Comparison of ENCODE assay signal across 8 mouse cellular contexts in the genomic region with DNA sequence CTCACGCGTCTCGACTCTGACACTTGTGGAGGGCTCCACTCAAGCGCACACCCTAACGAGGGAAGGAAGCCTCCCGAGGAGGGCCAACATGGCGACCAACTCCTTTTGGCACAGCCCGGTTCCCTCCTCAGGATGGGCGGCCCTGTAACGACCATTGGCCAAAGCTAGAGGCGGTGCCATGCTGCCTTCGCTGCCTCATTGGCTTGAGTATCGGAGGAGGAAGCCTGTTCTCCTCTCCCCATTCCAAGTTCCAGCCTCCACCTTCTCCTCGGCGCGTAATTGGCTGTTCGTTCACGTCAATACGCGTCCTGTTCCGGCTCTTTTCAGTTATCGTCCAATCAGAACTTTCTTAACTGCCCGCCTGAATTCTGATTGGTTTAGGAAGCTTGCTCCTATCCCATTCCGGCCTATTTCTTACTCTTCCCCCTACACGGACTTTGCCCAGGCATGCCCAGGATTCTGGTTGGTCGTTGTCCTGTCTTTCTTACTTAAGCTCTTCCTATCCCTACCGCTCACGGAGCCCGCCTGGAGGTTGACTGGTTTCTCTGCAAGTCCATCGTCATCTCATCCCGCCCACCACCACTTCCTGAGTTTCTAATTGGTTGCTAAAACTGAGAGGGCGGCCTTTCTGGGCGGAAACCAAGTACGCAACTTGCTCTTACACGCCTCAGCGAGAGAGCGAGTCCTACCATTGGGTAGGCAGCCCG. TPM values are rescaled to one million over a fixed set of nuclear protein-coding genes. Genes with fewer than 3 reads are reported as not detected.
DNase-seq lines count a peak whose midpoint lies in the region; ATAC-seq and TF ChIP-seq lines count a peak whose summit lies in the region.

Gene Sp1 (plus strand): TSS at position 655 of the 707 bp plus-strand sequence.

- H3K9me3 ChIP-seq in kidney, embryonic 14.5 days (ENCODE audit: control insufficient read depth, low read length) = no peaks in the 10 kb centered on the region
- no peaks in the 10 kb centered on the region for H3K9me3 ChIP-seq in limb, embryonic 15.5 days

- H3K27ac ChIP-seq in bone marrow macrophage, adult 2 months (ENCODE audit: insufficient read depth, low read depth, low read length) = peak within 1 kb of the TSS; percentile 97
- peak within 1 kb of the TSS; percentile 100 for H3K27ac ChIP-seq in embryonic fibroblast, embryonic 13.5 days (ENCODE audit: insufficient read depth, low read length)
- peak within 1 kb of the TSS; percentile 100 for H3K27ac ChIP-seq in kidney, embryonic 14.5 days (ENCODE audit: low read depth, low read length)
- peak within 1 kb of the TSS; percentile 100 for H3K27ac ChIP-seq in limb, embryonic 15.5 days

- TF ChIP-seq CTCF in bone marrow macrophage, adult 2 months (IDR thresholded peaks at IDR 0.05; ENCODE audit: low read depth, low read length) = no peak
- no peak for TF ChIP-seq CTCF in embryonic fibroblast, embryonic 13.5 days (IDR thresholded peaks at IDR 0.05; ENCODE audit: borderline replicate concordance, insufficient read depth, low read length)

- peaks cover 31% of the 10 kb centered on the region for H3K36me3 ChIP-seq in kidney, embryonic 14.5 days (ENCODE audit: control insufficient read depth, insufficient read depth, low read length)
- H3K36me3 ChIP-seq in limb, embryonic 15.5 days = peaks cover 28% of the 10 kb centered on the region

- H3K4me2 ChIP-seq in kidney, embryonic 14.5 days (replicated peaks; ENCODE audit: low read depth, low read length) = peak within 1 kb of the TSS; percentile 72
- H3K4me2 ChIP-seq in limb, embryonic 15.5 days = peak within 1 kb of the TSS; percentile 59

- peak; percentile 100 for DNase-seq in A20 (ENCODE audit: low read depth, low spot score)
- peak; percentile 100 for DNase-seq in heart, adult 9 months (ENCODE audit: low spot score in 2 of 2)
- DNase-seq in monocyte, adult 2 months (ENCODE audit: low read depth in 1 of 2, low spot score in 2 of 2) = peak; percentile 98 to 99
- DNase-seq in spleen, postnatal 36 days (ENCODE audit: low spot score in 2 of 2) = peak; percentile 100

- H3K9ac ChIP-seq in kidney, embryonic 14.5 days (ENCODE audit: low read depth, low read length) = peak within 1 kb of the TSS; percentile 90
- H3K9ac ChIP-seq in limb, embryonic 15.5 days = peak within 1 kb of the TSS; percentile 91

- H3K4me3 ChIP-seq in bone marrow macrophage, adult 2 months (ENCODE audit: insufficient read depth, low read length) = peak within 1 kb of the TSS; percentile 67
- H3K4me3 ChIP-seq in embryonic fibroblast, embryonic 13.5 days (ENCODE audit: insufficient read depth, low read length) = peak within 1 kb of the TSS; percentile 46
- peak within 1 kb of the TSS; percentile 68 for H3K4me3 ChIP-seq in kidney, embryonic 14.5 days (ENCODE audit: low read length)
- H3K4me3 ChIP-seq in limb, embryonic 15.5 days = peak within 1 kb of the TSS; percentile 64

- no peaks in the 10 kb centered on the region for H3K27me3 ChIP-seq in kidney, embryonic 14.5 days (ENCODE audit: control insufficient read depth, insufficient read depth, low read length)
- H3K27me3 ChIP-seq in limb, embryonic 15.5 days = no peaks in the 10 kb centered on the region

- peaks cover 26% of the 10 kb centered on the region for H3K4me1 ChIP-seq in bone marrow macrophage, adult 2 months (ENCODE audit: control insufficient read depth, insufficient read depth, low read length)
- H3K4me1 ChIP-seq in embryonic fibroblast, embryonic 13.5 days (ENCODE audit: control insufficient read depth, insufficient read depth, low read length) = 0 out of 2 replicates have a peak, but pooled peaks cover 3% of the 10 kb centered on the region
- peaks cover 33% of the 10 kb centered on the region; the same call in 1 of the 2 replicates for H3K4me1 ChIP-seq in kidney, embryonic 14.5 days (ENCODE audit: control insufficient read depth, insufficient read depth, low read length)
- peaks cover 36% of the 10 kb centered on the region for H3K4me1 ChIP-seq in limb, embryonic 15.5 days

- under 1% methylated on average over 38 of the region's 38 CpGs for WGBS in kidney, embryonic 14.5 days
- under 1% methylated on average over 38 of the region's 38 CpGs for WGBS in limb, embryonic 15.5 days

- peak; percentile 97 for ATAC-seq in kidney, embryonic 14.5 days (ENCODE audit: low FRiP score, low TSS enrichment)
- peak; percentile 97 for ATAC-seq in limb, embryonic 15.5 days (ENCODE audit: insufficient number of reproducible peaks, low FRiP score, low TSS enrichment, low read depth)

- no peak for TF ChIP-seq POLR2A in bone marrow macrophage, adult 2 months (IDR thresholded peaks at IDR 0.05; ENCODE audit: borderline replicate concordance, low read depth, low read length)
- TF ChIP-seq POLR2A in embryonic fibroblast, embryonic 13.5 days (IDR thresholded peaks at IDR 0.05; ENCODE audit: low read depth, low read length) = peak; percentile 87

RNA-seq across cellular contexts. Expression of gene Sp1, which starts in this region (rescaled TPM):
- polyA plus RNA-seq in bone marrow macrophage, adult 2 months (2012; ENCODE audit: insufficient read depth, insufficient read length, missing spikeins) = 43.8 and 47.0 TPM in 2 replicates
- polyA plus RNA-seq in embryonic fibroblast, embryonic 13.5 days (2011; ENCODE audit: insufficient read length, low read depth, missing spikeins) = 42.6 and 51.9 TPM in 2 replicates
- 16.5 and 16.8 TPM in 2 replicates for polyA plus RNA-seq in kidney, embryonic 14.5 days (2014; fragmentation: Nextera tagmentation; extraction: Ambion mirVana)
- 9.3 and 11.1 TPM in 2 replicates for polyA plus RNA-seq in limb, embryonic 15.5 days (2015; fragmentation: Nextera tagmentation; extraction: Ambion mirVana)

Comparison
In these comparisons a context has a peak if more than half of its experiments do, and no peak if none do; other contexts are left out.
1. Peak in every context shown above with its lines: DNase-seq, ATAC-seq, H3K4me3 ChIP-seq and H3K27ac ChIP-seq.